Mouse (Mus musculus): ENCODE measurements around the gene Srsx.
"Not testable (repeated sequence)": the region's sequence is repeated elsewhere in the genome, so short reads cannot be mapped to it uniquely, and the experiment has no call there.

Gene Srsx

DNA sequence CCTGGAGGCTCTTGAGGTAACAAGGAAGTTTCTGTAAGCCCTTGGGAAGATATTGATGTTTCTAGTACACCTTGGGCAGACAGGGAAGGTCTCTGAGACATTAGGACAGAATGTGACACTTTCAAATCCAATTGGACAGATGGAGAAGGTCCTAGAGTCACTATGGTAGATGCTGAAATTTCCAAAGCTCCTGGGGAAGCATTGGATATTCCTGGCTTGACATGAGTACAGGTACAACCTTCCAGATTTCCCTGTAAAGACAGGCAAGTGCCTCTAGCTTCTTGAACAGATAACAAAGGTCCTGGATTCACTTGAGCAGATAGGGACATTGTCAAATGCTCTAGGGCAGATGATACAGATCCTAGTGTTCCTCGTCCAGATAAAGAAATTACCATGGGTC, at the start of gene Srsx:
Srsx (minus strand) TSS at position 101 of the 400 bp plus-strand sequence.
- not testable (repeated sequence) for DNase-seq (ENCODE audit: low spot score in 2 of 2)

DNA sequence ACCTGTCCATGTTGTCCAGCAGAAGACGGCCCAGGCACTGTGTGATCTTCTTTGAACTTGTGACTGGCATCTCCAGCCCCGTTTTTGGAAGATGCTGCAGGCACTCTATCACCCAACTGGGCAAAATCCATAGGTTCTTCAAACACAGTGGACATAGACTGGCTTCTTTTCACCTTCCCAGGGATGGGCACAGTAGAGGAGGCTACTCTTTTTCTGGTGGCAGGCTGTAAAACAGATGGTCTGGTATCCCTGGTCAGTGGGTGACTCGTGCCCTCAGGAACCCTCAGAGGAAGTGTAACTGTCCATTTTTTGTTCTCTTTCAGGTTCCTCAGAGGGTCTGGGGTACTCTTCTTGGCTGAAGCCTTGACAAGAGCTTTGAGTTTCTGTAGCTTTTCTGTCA, 24.5 kb upstream of the Srsx start, which contains the start of gene Gm17577:
Gm17577 (minus strand) TSS at position 101 of the 400 bp plus-strand sequence.
- DNase-seq (ENCODE audit: low spot score in 2 of 2): not testable (repeated sequence)
